Mouse (Mus musculus): Measurements from ENCODE around the gene Tbc1d24.

DNA sequence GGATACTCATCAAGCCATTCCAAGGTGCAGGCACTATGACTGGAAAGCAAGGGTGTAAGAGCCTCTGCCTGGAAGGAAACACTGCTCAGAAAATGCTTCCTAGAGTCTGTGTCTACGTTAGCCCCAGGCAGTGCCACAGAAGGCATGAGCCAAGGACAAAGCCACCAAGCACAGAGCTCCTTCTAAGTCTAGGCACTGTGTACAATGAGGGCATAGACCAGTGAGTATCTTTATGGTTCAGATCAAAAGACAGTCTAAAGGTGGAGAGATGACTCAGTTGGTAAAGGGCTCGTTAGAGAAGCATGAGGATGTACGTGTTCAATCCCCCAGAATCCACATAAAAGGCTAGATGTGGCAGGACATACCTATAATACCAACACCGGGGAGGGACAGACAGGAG, 4.3 kb downstream of the Tbc1d24 start:
- TF ChIP-seq EP300 (IDR thresholded peaks at IDR 0.05; ENCODE audit: low read depth) (no peak), CTCF (IDR thresholded peaks at IDR 0.05; ENCODE audit: low read depth) (no peak)

Data from liver, embryonic 14.5 days (tissue).